Mouse (Mus musculus): Measurements from ENCODE around the gene Tmem200b. TPM values are rescaled to one million over a fixed set of nuclear protein-coding genes. Genes with fewer than 3 reads are reported as not detected.

Tmem200b gene
- polyA plus RNA-seq, 1 experiment from 2014 or later, result not detected

DNA sequence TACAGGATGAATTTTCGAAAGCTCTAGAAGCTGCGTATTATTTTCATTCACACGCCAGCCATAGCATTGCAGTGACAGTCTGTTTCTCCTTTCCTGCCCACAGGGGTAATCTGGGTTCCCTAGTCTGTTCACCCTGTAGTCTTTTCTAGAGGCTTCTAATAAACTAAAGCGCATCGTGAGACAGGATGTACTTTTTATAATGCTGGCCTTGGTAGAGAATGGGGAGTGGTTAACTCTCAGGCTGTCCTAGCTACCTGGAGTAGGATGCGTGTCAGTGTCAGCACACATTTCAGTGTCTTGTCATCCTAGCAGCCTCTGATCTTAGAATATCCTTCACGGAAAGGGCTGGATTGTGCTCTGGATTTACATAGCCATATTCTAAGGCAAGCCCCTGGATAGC lies 40.3 kb upstream of the Tmem200b start:
- Histone ChIP-seq H3K27me3 (ENCODE audit: control insufficient read depth, insufficient read depth, low read length) (no peaks in the 10 kb centered on the region), H3K9me3 (ENCODE audit: control insufficient read depth, low read length) (no peaks in the 10 kb centered on the region), H3K4me1 (ENCODE audit: control insufficient read depth, insufficient read depth, low read length) (peaks cover 20% of the 10 kb centered on the region), H3K4me2 (ENCODE audit: low read depth, low read length) (no peak overlapping the region), H3K27ac (ENCODE audit: low read depth, low read length) (no peak overlapping the region), H3K36me3 (ENCODE audit: control insufficient read depth, insufficient read depth, low read length) (peaks cover 4% of the 10 kb centered on the region; the same call in 1 of the 2 replicates), H3K4me3 (ENCODE audit: low read depth, low read length) (no peak overlapping the region), H3K9ac (replicated peaks; ENCODE audit: low read depth, low read length) (no peak overlapping the region)
- WGBS, result 89% methylated on average over 7 of the region's 7 CpGs
- no peak for ATAC-seq (ENCODE audit: low read depth)

DNA sequence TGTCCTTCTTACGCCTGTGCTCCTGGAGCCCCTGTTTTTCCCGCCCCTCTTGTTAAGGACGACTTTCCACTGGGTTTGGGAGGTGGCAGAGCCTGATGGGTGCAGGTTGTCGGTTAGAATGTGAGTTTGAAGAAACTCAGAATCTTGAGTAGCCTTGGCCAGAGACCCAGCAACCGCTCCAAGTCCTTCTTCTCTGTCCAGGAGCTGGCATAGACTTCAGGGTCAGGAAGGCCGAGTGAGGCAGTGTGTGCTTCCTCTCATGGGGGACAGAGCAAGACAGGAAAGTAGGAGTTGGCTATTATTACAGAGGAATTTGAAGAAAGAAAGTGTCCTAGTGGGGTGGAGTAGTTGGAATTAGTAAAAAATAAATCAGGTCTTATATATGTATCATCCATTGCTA lies 38.0 kb upstream of the Tmem200b start:
- ATAC-seq (ENCODE audit: low read depth), result no peak
- WGBS, result 69% methylated on average over 6 of the region's 6 CpGs
- peaks cover 6% of the 10 kb centered on the region; the same call in 1 of the 2 replicates for H3K4me1 ChIP-seq (ENCODE audit: control insufficient read depth, insufficient read depth, low read length)
- H3K27ac ChIP-seq (ENCODE audit: low read depth, low read length), result no peak overlapping the region
- no peak overlapping the region for H3K4me3 ChIP-seq (ENCODE audit: low read depth, low read length)
- H3K36me3 ChIP-seq (ENCODE audit: control insufficient read depth, insufficient read depth, low read length), result peaks cover 7% of the 10 kb centered on the region; the same call in 1 of the 2 replicates
- H3K9me3 ChIP-seq (ENCODE audit: control insufficient read depth, low read length), result no peaks in the 10 kb centered on the region
- H3K27me3 ChIP-seq (ENCODE audit: control insufficient read depth, insufficient read depth, low read length), result no peaks in the 10 kb centered on the region
- no peak overlapping the region for H3K9ac ChIP-seq (replicated peaks; ENCODE audit: low read depth, low read length)
- H3K4me2 ChIP-seq (ENCODE audit: low read depth, low read length), result no peak overlapping the region

DNA sequence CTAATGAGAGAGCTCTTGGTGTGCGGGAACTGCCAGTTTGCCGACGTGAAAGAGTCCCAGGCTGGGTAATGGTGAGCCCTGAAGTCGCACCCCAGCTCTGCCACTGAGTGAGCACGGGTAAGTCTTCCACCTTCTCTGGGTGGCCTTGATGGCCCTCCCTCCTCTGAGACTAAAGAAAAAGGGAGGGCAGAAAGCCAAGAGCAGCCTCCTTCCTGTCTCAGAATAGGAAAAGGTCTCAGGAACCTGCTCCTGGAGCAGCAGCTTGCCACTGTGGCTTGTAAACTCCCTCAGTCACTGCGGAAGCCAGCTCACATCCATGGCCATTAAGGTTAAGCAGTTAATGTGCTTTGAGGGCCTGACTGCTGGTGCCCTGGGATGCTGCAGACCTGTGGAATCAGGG lies 36.2 kb upstream of the Tmem200b start:
- Histone ChIP-seq H3K4me1 (ENCODE audit: control insufficient read depth, insufficient read depth, low read length) (peaks cover 6% of the 10 kb centered on the region; the same call in 1 of the 2 replicates), H3K27me3 (ENCODE audit: control insufficient read depth, insufficient read depth, low read length) (no peaks in the 10 kb centered on the region)
- WGBS, result 84% methylated on average over 6 of the region's 6 CpGs

DNA sequence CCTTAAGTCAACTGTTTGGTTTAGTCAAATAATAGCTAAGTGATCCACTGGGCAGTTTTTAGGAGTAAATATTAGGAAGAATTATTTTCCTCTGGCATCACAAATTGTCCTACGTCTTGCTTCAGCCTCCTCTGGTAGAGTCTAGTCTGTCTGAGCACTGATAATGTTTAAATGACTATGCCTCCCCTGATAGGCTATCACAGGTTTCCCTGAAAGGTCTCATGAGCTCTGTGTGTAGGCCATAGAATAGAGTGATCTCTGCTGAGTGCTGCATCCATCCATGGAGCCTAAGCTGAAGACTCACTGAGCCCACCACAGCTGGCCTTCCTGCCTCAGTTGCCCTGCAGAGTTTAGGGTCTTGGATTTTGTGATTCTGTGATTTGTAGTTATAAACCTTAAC lies 33.0 kb upstream of the Tmem200b start:
- Histone ChIP-seq H3K27me3 (ENCODE audit: control insufficient read depth, insufficient read depth, low read length) (no peaks in the 10 kb centered on the region), H3K9ac (replicated peaks; ENCODE audit: low read depth, low read length) (no peak overlapping the region), H3K4me2 (ENCODE audit: low read depth, low read length) (no peak overlapping the region), H3K4me1 (ENCODE audit: control insufficient read depth, insufficient read depth, low read length) (no peaks in the 10 kb centered on the region), H3K27ac (ENCODE audit: low read depth, low read length) (no peak overlapping the region), H3K9me3 (ENCODE audit: control insufficient read depth, low read length) (no peaks in the 10 kb centered on the region), H3K4me3 (ENCODE audit: low read depth, low read length) (no peak overlapping the region), H3K36me3 (ENCODE audit: control insufficient read depth, insufficient read depth, low read length) (peaks cover 23% of the 10 kb centered on the region)
- WGBS, result 76% methylated on average over 1 of the region's 1 CpGs
- ATAC-seq (ENCODE audit: low read depth), result no peak

More for the DNA sequence above, 36.2 kb upstream of the Tmem200b start:
- no peak overlapping the region for H3K9ac ChIP-seq (replicated peaks; ENCODE audit: low read depth, low read length)
- H3K9me3 ChIP-seq (ENCODE audit: control insufficient read depth, low read length), result no peaks in the 10 kb centered on the region
- no peak overlapping the region for H3K4me3 ChIP-seq (ENCODE audit: low read depth, low read length)
- H3K4me2 ChIP-seq (ENCODE audit: low read depth, low read length), result no peak overlapping the region
- H3K36me3 ChIP-seq (ENCODE audit: control insufficient read depth, insufficient read depth, low read length), result peaks cover 7% of the 10 kb centered on the region; the same call in 1 of the 2 replicates
- no peak overlapping the region for H3K27ac ChIP-seq (ENCODE audit: low read depth, low read length)
- no peak for ATAC-seq (ENCODE audit: low read depth)

DNA sequence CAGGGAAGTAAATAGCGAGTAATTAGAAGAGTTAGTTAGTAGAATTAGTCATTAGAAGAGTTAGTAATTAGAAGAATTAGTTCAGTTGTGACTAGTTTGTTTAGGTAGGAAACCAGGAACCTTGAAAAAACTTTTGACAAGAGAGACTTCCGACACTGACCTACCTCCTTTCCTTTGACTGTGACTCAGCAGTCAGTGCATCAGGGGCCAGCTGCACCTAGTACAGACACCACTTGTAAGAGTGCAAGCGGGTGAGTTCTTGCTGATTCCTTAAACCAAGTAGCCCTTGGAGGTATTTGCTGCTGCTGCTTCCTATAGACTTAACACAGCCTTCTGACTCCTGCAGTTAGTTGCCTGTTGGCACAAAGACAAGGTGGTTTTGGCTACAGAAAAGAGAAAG lies 30.9 kb upstream of the Tmem200b start:
- Histone ChIP-seq H3K9ac (replicated peaks; ENCODE audit: low read depth, low read length) (no peak overlapping the region), H3K4me1 (ENCODE audit: control insufficient read depth, insufficient read depth, low read length) (no peaks in the 10 kb centered on the region), H3K4me3 (ENCODE audit: low read depth, low read length) (no peak overlapping the region), H3K4me2 (ENCODE audit: low read depth, low read length) (no peak overlapping the region), H3K27ac (ENCODE audit: low read depth, low read length) (no peak overlapping the region), H3K27me3 (ENCODE audit: control insufficient read depth, insufficient read depth, low read length) (no peaks in the 10 kb centered on the region), H3K36me3 (ENCODE audit: control insufficient read depth, insufficient read depth, low read length) (peaks cover 33% of the 10 kb centered on the region), H3K9me3 (ENCODE audit: control insufficient read depth, low read length) (no peaks in the 10 kb centered on the region)
- WGBS, result 96% methylated on average over 3 of the region's 3 CpGs
- ATAC-seq (ENCODE audit: low read depth), result no peak

DNA sequence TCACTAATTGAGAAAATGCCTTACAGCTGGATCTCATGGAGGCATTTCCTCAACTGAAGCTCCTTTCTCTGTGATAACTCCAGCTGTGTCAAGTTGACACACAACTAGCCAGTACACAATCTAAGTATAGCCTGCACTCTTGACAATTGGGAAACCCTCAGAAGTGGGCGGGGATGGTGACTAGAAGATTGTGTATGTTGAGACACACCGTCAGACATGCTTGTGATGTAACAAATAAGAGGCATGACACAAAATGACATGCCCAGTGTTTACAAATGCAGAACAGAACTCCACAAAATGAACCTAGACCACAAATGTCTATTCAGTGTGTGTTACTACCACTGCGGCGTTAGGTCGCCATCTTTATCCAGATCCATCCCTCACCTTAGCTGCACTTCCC lies 24.5 kb upstream of the Tmem200b start:
- Histone ChIP-seq H3K4me3 (ENCODE audit: low read depth, low read length) (no peak overlapping the region), H3K36me3 (ENCODE audit: control insufficient read depth, insufficient read depth, low read length) (peaks cover 68% of the 10 kb centered on the region), H3K27me3 (ENCODE audit: control insufficient read depth, insufficient read depth, low read length) (no peaks in the 10 kb centered on the region), H3K9me3 (ENCODE audit: control insufficient read depth, low read length) (no peaks in the 10 kb centered on the region), H3K9ac (replicated peaks; ENCODE audit: low read depth, low read length) (no peak overlapping the region), H3K4me2 (ENCODE audit: low read depth, low read length) (no peak overlapping the region), H3K27ac (ENCODE audit: low read depth, low read length) (no peak overlapping the region), H3K4me1 (ENCODE audit: control insufficient read depth, insufficient read depth, low read length) (no peaks in the 10 kb centered on the region)
- WGBS, result 97% methylated on average over 5 of the region's 5 CpGs
- no peak for ATAC-seq (ENCODE audit: low read depth)

DNA sequence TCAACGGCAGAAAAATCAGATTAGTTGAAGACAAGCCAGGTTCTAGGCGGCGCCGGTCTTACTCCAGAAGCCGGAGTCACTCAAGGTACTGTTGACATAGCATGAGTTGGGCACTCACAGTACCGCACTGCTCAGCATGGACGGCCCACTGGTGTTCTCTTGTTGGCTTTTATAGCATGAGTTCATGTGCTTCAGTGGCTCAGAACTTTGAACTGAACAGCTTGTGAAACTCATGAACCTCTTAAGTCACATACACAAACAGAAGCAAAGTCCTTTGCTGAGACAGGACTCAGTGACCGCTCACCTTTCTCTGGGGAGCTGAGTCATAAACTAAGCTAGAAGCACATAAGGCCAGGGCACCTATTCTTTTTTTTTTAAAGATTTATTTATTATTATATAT lies 23.8 kb upstream of the Tmem200b start:
- ATAC-seq (ENCODE audit: low read depth), result no peak
- peaks cover 70% of the 10 kb centered on the region for H3K36me3 ChIP-seq (ENCODE audit: control insufficient read depth, insufficient read depth, low read length)
- H3K27me3 ChIP-seq (ENCODE audit: control insufficient read depth, insufficient read depth, low read length), result no peaks in the 10 kb centered on the region
- H3K9ac ChIP-seq (replicated peaks; ENCODE audit: low read depth, low read length), result no peak overlapping the region
- H3K4me1 ChIP-seq (ENCODE audit: control insufficient read depth, insufficient read depth, low read length), result no peaks in the 10 kb centered on the region
- WGBS, result over 99% methylated on average over 8 of the region's 8 CpGs
- H3K27ac ChIP-seq (ENCODE audit: low read depth, low read length), result no peak overlapping the region
- H3K9me3 ChIP-seq (ENCODE audit: control insufficient read depth, low read length), result no peaks in the 10 kb centered on the region
- no peak overlapping the region for H3K4me2 ChIP-seq (ENCODE audit: low read depth, low read length)
- no peak overlapping the region for H3K4me3 ChIP-seq (ENCODE audit: low read depth, low read length)

DNA sequence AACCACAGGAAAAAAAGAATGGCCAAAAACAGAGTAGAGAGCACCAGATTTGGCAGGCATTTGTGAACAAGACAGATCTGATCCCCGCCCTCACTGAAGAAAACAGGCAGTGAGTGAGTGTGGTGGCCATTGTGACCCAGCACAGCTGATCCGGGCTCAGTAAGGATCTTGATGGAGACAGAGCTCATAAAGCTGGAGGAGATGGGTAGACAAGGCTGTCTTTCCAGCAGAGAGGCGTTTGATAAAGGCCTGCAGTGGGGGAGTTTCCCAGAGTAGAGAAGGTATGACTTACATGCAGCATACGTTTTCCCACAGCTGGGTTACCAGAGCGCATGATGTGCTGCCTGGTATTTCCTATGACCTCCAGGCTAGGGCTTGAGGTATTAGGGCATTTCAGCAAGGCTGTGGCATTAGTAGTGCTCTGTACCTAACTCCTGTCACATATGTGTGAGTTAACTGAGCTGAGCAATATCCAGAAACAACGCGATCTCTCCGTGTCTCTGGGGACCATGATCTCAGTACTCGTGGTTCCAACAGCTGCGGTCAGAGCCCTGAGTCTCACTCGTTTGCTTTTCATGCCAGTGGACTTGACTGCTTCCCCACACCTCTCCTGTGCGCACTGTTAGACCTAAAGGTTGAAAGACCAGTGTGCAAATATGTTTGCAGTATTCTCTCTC lies 22.9 kb upstream of the Tmem200b start:
- no peaks in the 10 kb centered on the region for H3K4me1 ChIP-seq (ENCODE audit: control insufficient read depth, insufficient read depth, low read length)
- no peaks in the 10 kb centered on the region for H3K9me3 ChIP-seq (ENCODE audit: control insufficient read depth, low read length)
- no peak overlapping the region for H3K27ac ChIP-seq (ENCODE audit: low read depth, low read length)
- H3K27me3 ChIP-seq (ENCODE audit: control insufficient read depth, insufficient read depth, low read length), result no peaks in the 10 kb centered on the region
- peaks cover 61% of the 10 kb centered on the region for H3K36me3 ChIP-seq (ENCODE audit: control insufficient read depth, insufficient read depth, low read length)
- H3K9ac ChIP-seq (replicated peaks; ENCODE audit: low read depth, low read length), result no peak overlapping the region
- H3K4me2 ChIP-seq (ENCODE audit: low read depth, low read length), result no peak overlapping the region
- no peak for ATAC-seq (ENCODE audit: low read depth)
- 78% methylated on average over 12 of the region's 12 CpGs for WGBS
- no peak overlapping the region for H3K4me3 ChIP-seq (ENCODE audit: low read depth, low read length)

DNA sequence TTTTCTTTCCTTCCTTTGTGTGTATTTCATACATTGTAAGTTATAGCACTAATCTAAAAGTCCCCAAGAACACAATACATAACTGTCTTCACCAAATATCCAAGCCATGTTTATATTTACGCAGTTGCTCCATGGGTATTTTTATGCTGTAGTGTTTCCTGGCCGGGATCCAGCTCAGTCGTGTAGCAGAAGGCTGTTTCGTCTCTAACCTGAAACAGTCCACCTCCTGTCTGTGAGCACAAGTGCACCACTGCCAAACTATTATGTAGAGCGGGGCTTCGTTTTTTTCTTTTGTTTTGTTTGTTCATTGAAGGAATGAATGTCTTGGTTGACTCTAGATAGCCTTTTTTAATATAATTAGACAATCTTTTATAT lies 22.4 kb upstream of the Tmem200b start:
- Histone ChIP-seq H3K27ac (ENCODE audit: low read depth, low read length) (no peak overlapping the region), H3K36me3 (ENCODE audit: control insufficient read depth, insufficient read depth, low read length) (peaks cover 60% of the 10 kb centered on the region), H3K4me1 (ENCODE audit: control insufficient read depth, insufficient read depth, low read length) (no peaks in the 10 kb centered on the region), H3K4me3 (ENCODE audit: low read depth, low read length) (no peak overlapping the region), H3K9me3 (ENCODE audit: control insufficient read depth, low read length) (no peaks in the 10 kb centered on the region), H3K9ac (replicated peaks; ENCODE audit: low read depth, low read length) (no peak overlapping the region), H3K4me2 (ENCODE audit: low read depth, low read length) (no peak overlapping the region), H3K27me3 (ENCODE audit: control insufficient read depth, insufficient read depth, low read length) (no peaks in the 10 kb centered on the region)
- WGBS, result 86% methylated on average over 6 of the region's 6 CpGs
- ATAC-seq (ENCODE audit: low read depth), result no peak

Data from neural tube, embryonic 14.5 days (tissue).